Mouse (Mus musculus): Measurements from ENCODE around the gene Hsbp1. TPM values are rescaled to one million over a fixed set of nuclear protein-coding genes. Genes with fewer than 3 reads are reported as not detected.
"Not testable (repeated sequence)": the region's sequence is repeated elsewhere in the genome, so short reads cannot be mapped to it uniquely, and the experiment has no call there.

Gene Hsbp1
- total RNA-seq (2017): 80.3 and 97.3 TPM in 2 replicates

GRCm38 (mm10) chr8:119344190-119344856 lies at the start of gene Hsbp1:
Gene Hsbp1 (plus strand): TSS chr8:119344488.
- ATAC-seq (replicated peaks; ENCODE audit: low read depth, poor library complexity, severe bottlenecking): peak; percentile 99

GRCm38 (mm10) chr8:119295477-119295876 lies 48.8 kb upstream of the Hsbp1 start:
- ATAC-seq (replicated peaks; ENCODE audit: low read depth, poor library complexity, severe bottlenecking): no peak

GRCm38 (mm10) chr8:119297752-119298151 lies 46.5 kb upstream of the Hsbp1 start:
- peak; percentile 69 for ATAC-seq (replicated peaks; ENCODE audit: low read depth, poor library complexity, severe bottlenecking)

GRCm38 (mm10) chr8:119300335-119300734 lies 44.0 kb upstream of the Hsbp1 start:
- no peak for ATAC-seq (replicated peaks; ENCODE audit: low read depth, poor library complexity, severe bottlenecking)

GRCm38 (mm10) chr8:119304196-119304595 lies 40.1 kb upstream of the Hsbp1 start:
- ATAC-seq (replicated peaks; ENCODE audit: low read depth, poor library complexity, severe bottlenecking): no peak

- ATAC-seq (replicated peaks; ENCODE audit: low read depth, poor library complexity, severe bottlenecking): peak; percentile 42; the same call in 1 of the 2 replicates
Observed at GRCm38 (mm10) chr8:119311412-119311811, 32.9 kb upstream of the Hsbp1 start.

GRCm38 (mm10) chr8:119323215-119323614 lies 21.1 kb upstream of the Hsbp1 start:
- no peak for ATAC-seq (replicated peaks; ENCODE audit: low read depth, poor library complexity, severe bottlenecking)

- ATAC-seq (replicated peaks; ENCODE audit: low read depth, poor library complexity, severe bottlenecking): no peak
Observed at GRCm38 (mm10) chr8:119339546-119339945, 4.7 kb upstream of the Hsbp1 start.

GRCm38 (mm10) chr8:119343606-119344005 lies 682 bp upstream of the Hsbp1 start:
- no peak for ATAC-seq (replicated peaks; ENCODE audit: low read depth, poor library complexity, severe bottlenecking)

GRCm38 (mm10) chr8:119345029-119345682 lies 868 bp downstream of the Hsbp1 start:
- 0 out of 2 replicates have a peak, but pooled peaks have one; percentile 9 for ATAC-seq (replicated peaks; ENCODE audit: low read depth, poor library complexity, severe bottlenecking)

- ATAC-seq (replicated peaks; ENCODE audit: low read depth, poor library complexity, severe bottlenecking): no peak
Observed at GRCm38 (mm10) chr8:119345683-119346075, 1.4 kb downstream of the Hsbp1 start.

GRCm38 (mm10) chr8:119351647-119352046 lies 7.4 kb downstream of the Hsbp1 start:
- ATAC-seq (replicated peaks; ENCODE audit: low read depth, poor library complexity, severe bottlenecking): no peak

- ATAC-seq (replicated peaks; ENCODE audit: low read depth, poor library complexity, severe bottlenecking): peak; percentile 82
Observed at GRCm38 (mm10) chr8:119352977-119353658, 8.8 kb downstream of the Hsbp1 start.

- no peak for ATAC-seq (replicated peaks; ENCODE audit: low read depth, poor library complexity, severe bottlenecking)
Observed at GRCm38 (mm10) chr8:119353659-119354023, 9.4 kb downstream of the Hsbp1 start.

- ATAC-seq (replicated peaks; ENCODE audit: low read depth, poor library complexity, severe bottlenecking): not testable (repeated sequence)
Observed at GRCm38 (mm10) chr8:119356631-119357030, 12.3 kb downstream of the Hsbp1 start.

- no peak for ATAC-seq (replicated peaks; ENCODE audit: low read depth, poor library complexity, severe bottlenecking)
Observed at GRCm38 (mm10) chr8:119358175-119358574, 13.9 kb downstream of the Hsbp1 start.

- ATAC-seq (replicated peaks; ENCODE audit: low read depth, poor library complexity, severe bottlenecking): peak; percentile 71
Observed at GRCm38 (mm10) chr8:119358836-119359235, 14.5 kb downstream of the Hsbp1 start.

- ATAC-seq (replicated peaks; ENCODE audit: low read depth, poor library complexity, severe bottlenecking): no peak
Observed at GRCm38 (mm10) chr8:119360686-119361295, 16.5 kb downstream of the Hsbp1 start.

- ATAC-seq (replicated peaks; ENCODE audit: low read depth, poor library complexity, severe bottlenecking): not testable (repeated sequence)
Observed at GRCm38 (mm10) chr8:119374716-119375115, 30.4 kb downstream of the Hsbp1 start.

GRCm38 (mm10) chr8:119378476-119378875 lies 34.2 kb downstream of the Hsbp1 start:
- ATAC-seq (replicated peaks; ENCODE audit: low read depth, poor library complexity, severe bottlenecking): no peak

- peak; percentile 81 for ATAC-seq (replicated peaks; ENCODE audit: low read depth, poor library complexity, severe bottlenecking)
Observed at GRCm38 (mm10) chr8:119380619-119381018, 36.3 kb downstream of the Hsbp1 start.
